Mouse (Mus musculus) small intestine, adult 2 months (tissue): ENCODE results near the gene Gpr55.

Experiments
- CTCF ChIP-seq: fragments of 200-500 bp; IDR thresholded peaks from 2 replicates; pipeline ENCODE4 v1.5.1; 2012; ENCODE audit warnings: low read depth, mild to moderate bottlenecking, control low read depth, inconsistent platforms, low read length, moderate library complexity, mixed read lengths; ENCODE audit not compliant: insufficient replicate concordance, insufficient read length; ENCODE audit errors: extremely low read depth
- POLR2A ChIP-seq: fragments of 200-500 bp; IDR thresholded peaks from 2 replicates; pipeline ENCODE4 v1.6.1; 2012; ENCODE audit warnings: low read depth, mild to moderate bottlenecking, control low read depth, inconsistent platforms, low read length, moderate library complexity

DNA sequence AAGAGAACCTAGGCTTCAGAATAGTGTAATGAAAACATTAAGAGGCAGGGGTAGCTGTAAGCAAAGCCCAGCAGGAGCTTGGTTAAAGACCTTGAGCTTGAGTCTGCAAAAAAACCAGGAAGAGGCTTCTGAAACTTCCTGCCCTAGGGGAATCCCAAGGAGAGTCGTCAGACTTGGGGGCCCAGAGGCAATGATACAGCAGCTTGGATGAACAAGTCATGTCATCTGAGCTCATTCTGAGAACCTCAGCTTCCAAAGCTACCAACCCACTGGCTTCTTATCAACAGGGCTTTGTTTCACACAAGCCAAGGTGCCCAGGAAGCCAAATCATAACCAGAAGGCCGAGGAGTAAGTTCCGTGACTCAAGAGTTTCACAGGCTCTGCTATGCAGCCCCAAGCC, 25.0 kb upstream of the Gpr55 start:
- TF ChIP-seq CTCF, result no peak
- TF ChIP-seq POLR2A, result no peak
